9 mouse cellular contexts compared by ENCODE assay signal in genomic region chr17:71768173-71768572, GRCm38 (mm10). TPM values are rescaled to one million over a fixed set of nuclear protein-coding genes. Genes with fewer than 3 reads are reported as not detected.
DNase-seq lines count a peak whose midpoint lies in the region; ATAC-seq and TF ChIP-seq lines count a peak whose summit lies in the region.
"Not testable (repeated sequence)": the region's sequence is repeated elsewhere in the genome, so short reads cannot be mapped to it uniquely, and the experiment has no call there.
"Had no signal": no experiment of that assay in that cellular context is flagged by ENCODE, and none has a peak within 500 bp of the region (broad histone marks: within the 10 kb centered on the region; RNA-seq: fewer than 3 reads in every experiment).

Gene Clip4 (plus strand): TSS chr17:71768473.

- WGBS in cerebellum, adult 2 months: 85% methylated on average over 1 of the region's 1 CpGs
- WGBS in neural tube, embryonic 14.5 days: 86% methylated on average over 1 of the region's 1 CpGs

- not testable (repeated sequence) for TF ChIP-seq CTCF in ES-Bruce4 (IDR thresholded peaks at IDR 0.05; ENCODE audit: low read depth, low read length); cerebellum, adult 2 months (IDR thresholded peaks at IDR 0.05; ENCODE audit: borderline replicate concordance, insufficient read depth, low read depth, low read length)

- not testable (repeated sequence) for H3K4me3 ChIP-seq in ES-Bruce4 (ENCODE audit: low read depth, low read length); cerebellum, adult 2 months (replicated peaks; ENCODE audit: insufficient read depth, low read depth, low read length); neural tube, embryonic 14.5 days (ENCODE audit: low read depth, low read length)

- H3K9me3 ChIP-seq in ES-Bruce4 (replicated peaks; ENCODE audit: control insufficient read depth, insufficient read depth, low read length, poor library complexity, severe bottlenecking); neural tube, embryonic 14.5 days (ENCODE audit: control insufficient read depth, low read length): not testable (repeated sequence)

- not testable (repeated sequence) for DNase-seq in cerebellum, adult 2 months; gastrocnemius, adult 18-20 months (ENCODE audit: low spot score); heart, adult 8-10 months (ENCODE audit: low spot score); heart, postnatal 25 days (ENCODE audit: low spot score); layer of hippocampus, adult 8-10 months (ENCODE audit: low spot score in 2 of 2); left cerebral cortex, postnatal 36 days (ENCODE audit: low spot score in 2 of 2)

- not testable (repeated sequence) for H3K9ac ChIP-seq in ES-Bruce4 (ENCODE audit: low read depth, poor library complexity, severe bottlenecking); neural tube, embryonic 14.5 days (replicated peaks; ENCODE audit: low read depth, low read length)

- H3K4me1 ChIP-seq in ES-Bruce4 (ENCODE audit: control insufficient read depth, insufficient read depth, low read length); cerebellum, adult 2 months (ENCODE audit: control insufficient read depth, insufficient read depth, low read length); neural tube, embryonic 14.5 days (ENCODE audit: control insufficient read depth, insufficient read depth, low read length): not testable (repeated sequence)

- H3K27me3 ChIP-seq in ES-Bruce4 (ENCODE audit: control insufficient read depth, insufficient read depth, low read length, poor library complexity, severe bottlenecking); cerebellum, adult 2 months (ENCODE audit: control insufficient read depth, insufficient read depth, low read length); neural tube, embryonic 14.5 days (ENCODE audit: control insufficient read depth, insufficient read depth, low read length): not testable (repeated sequence)

- not testable (repeated sequence) for TF ChIP-seq EP300 in ES-Bruce4 (IDR thresholded peaks at IDR 0.05; ENCODE audit: insufficient read depth, low read depth, low read length)

- not testable (repeated sequence) for ATAC-seq in neural tube, embryonic 14.5 days (ENCODE audit: low read depth)

- TF ChIP-seq POLR2A in ES-Bruce4 (IDR thresholded peaks at IDR 0.05; ENCODE audit: insufficient read depth, low read length); cerebellum, adult 2 months (IDR thresholded peaks at IDR 0.05; ENCODE audit: borderline replicate concordance, insufficient read depth, low read length): not testable (repeated sequence)

- not testable (repeated sequence) for H3K27ac ChIP-seq in ES-Bruce4 (ENCODE audit: insufficient read depth, low read length); cerebellum, adult 2 months (ENCODE audit: insufficient read depth, low read length); neural tube, embryonic 14.5 days (ENCODE audit: low read depth, low read length)

- intact Hi-C loops in heart, postnatal 25 days (cut with DNase I); left cerebral cortex, postnatal 36 days (cut with DNase I): not testable (repeated sequence)

- not testable (repeated sequence) for H3K36me3 ChIP-seq in ES-Bruce4 (ENCODE audit: control insufficient read depth, insufficient read depth, low read length, poor library complexity, severe bottlenecking); neural tube, embryonic 14.5 days (ENCODE audit: control insufficient read depth, insufficient read depth, low read length)

- not testable (repeated sequence) for H3K4me2 ChIP-seq in neural tube, embryonic 14.5 days (ENCODE audit: low read depth, low read length)

RNA-seq across cellular contexts. Expression of gene Clip4, which starts in this region (rescaled TPM):
- polyA plus RNA-seq in ES-Bruce4 (2011; ENCODE audit: insufficient read depth, insufficient read length, low read depth, missing spikeins): 13.3 and 14.7 TPM in 2 replicates
- 35.3 and 42.9 TPM in 2 replicates for polyA plus RNA-seq in cerebellum, adult 2 months (2012; rRNA removed)
- 100 to 1,000 TPM; 138 to 152 TPM for total RNA-seq in gastrocnemius, adult 18-20 months (2021)
- total RNA-seq in heart, adult 8-10 months (2022): 100 to 1,000 TPM; 268 to 296 (median 280) TPM
- total RNA-seq in heart, postnatal 25 days (2021): 100 to 1,000 TPM; 216 to 251 TPM
- 10 to 100 TPM; 78.0 to 95.5 (median 87.4) TPM for total RNA-seq in layer of hippocampus, adult 8-10 months (2022)
- 10 to 100 TPM; 61.6 to 72.6 TPM for total RNA-seq in left cerebral cortex, postnatal 36 days (2021)
- 20.9 and 22.5 TPM in 2 replicates for polyA plus RNA-seq in neural tube, embryonic 14.5 days (2014; fragmentation: Nextera tagmentation; extraction: Ambion mirVana)
- total RNA-seq: neutrophil, adult 5-6 weeks had no signal
